Mouse (Mus musculus) bone marrow macrophage, adult 2 months (primary cell): ENCODE data around the gene Ensa.

ENCODE experiments used
- CTCF ChIP-seq: IDR thresholded peaks from 2 replicates; pipeline ENCODE4 v1.5.1; 2012; ENCODE audit warnings: low read depth, mild to moderate bottlenecking, low read length, moderate library complexity
- POLR2A ChIP-seq: IDR thresholded peaks from 2 replicates; pipeline ENCODE4 v1.6.1; 2012; ENCODE audit warnings: mild to moderate bottlenecking, low read depth, low read length, borderline replicate concordance

DNA sequence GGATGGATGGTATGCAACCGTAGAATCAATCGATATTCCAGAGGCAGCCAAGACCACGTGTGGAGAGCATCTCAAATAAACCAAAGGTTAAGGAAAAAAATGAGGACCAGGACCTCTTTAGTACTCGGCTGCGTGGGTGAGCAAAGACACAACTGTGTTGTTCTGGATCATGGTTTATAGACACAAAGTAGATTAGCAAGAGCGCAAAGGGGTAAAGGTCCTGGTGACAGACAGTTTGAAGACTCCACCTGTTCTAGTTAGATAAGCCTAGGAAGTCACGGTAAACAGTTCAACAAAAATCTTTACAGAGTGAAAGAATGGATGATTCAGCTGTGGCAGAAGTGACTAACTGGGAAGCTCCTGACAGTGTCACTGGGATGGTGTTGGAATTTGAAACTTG is 18.3 kb downstream of the Ensa start:
- TF ChIP-seq CTCF: no peak
- TF ChIP-seq POLR2A: no peak
